Mouse (Mus musculus) embryonic fibroblast, embryonic 13.5 days (primary cell): ENCODE data around the gene Lrrc26. TPM values are rescaled to one million over a fixed set of nuclear protein-coding genes. Genes with fewer than 3 reads are reported as not detected.
"Not testable (repeated sequence)": the region's sequence is repeated elsewhere in the genome, so short reads cannot be mapped to it uniquely, and the experiment has no call there.

Source experiments
- H3K27ac ChIP-seq: 2 replicates; pipeline ENCODE4 v1.5.1; 2012; ENCODE audit warnings: low read length, control low read depth, inconsistent platforms; ENCODE audit not compliant: insufficient read depth
- H3K4me1 ChIP-seq: 2 replicates; pipeline ENCODE4 v1.6.1; 2011; ENCODE audit warnings: low read length; ENCODE audit not compliant: control insufficient read depth, insufficient read depth
- H3K4me3 ChIP-seq: 2 replicates; pipeline ENCODE4 v1.5.1; 2011; ENCODE audit warnings: mild to moderate bottlenecking, control low read depth, low read length; ENCODE audit not compliant: insufficient read depth
- CTCF ChIP-seq: IDR thresholded peaks from 2 replicates; pipeline ENCODE4 v1.5.1; 2011; ENCODE audit warnings: mild to moderate bottlenecking, control low read depth, low read length, moderate library complexity, borderline replicate concordance; ENCODE audit not compliant: insufficient read depth
- POLR2A ChIP-seq: IDR thresholded peaks from 2 replicates; pipeline ENCODE4 v1.6.1; 2011; ENCODE audit warnings: low read depth, mild to moderate bottlenecking, control low read depth, low read length, moderate library complexity
- polyA plus RNA-seq: library from polyadenylated mRNA; stranded (reverse); fragments of >200 nt; gene quantifications from 2 replicates; pipeline ENCODE4 v1.2.4, GENCODE M21; 2011; ENCODE audit warnings: low read depth; ENCODE audit not compliant: missing spikeins, insufficient read length

The Lrrc26 gene
- polyA plus RNA-seq = not detected in 2 replicates

DNA sequence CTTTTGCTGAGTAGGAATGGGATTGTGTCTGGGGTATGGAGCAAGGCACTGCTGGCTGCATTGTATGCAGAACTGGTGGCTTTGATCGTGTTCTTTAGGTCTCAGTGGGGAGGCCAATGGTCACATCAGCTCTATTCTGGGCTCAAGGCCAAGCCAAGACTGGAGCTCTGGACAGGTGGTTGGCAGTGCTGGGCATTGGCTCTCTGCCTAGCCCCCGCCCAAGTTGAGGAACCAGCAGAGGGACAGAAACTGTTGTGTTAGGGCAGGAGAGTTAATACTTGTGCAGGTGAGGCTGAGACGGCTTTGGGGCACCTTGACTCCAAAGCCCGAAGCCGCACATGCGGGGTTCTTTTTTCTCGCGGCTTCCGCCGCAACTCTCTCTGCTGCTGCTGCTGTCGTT lies at the start of gene Lrrc26:
Gene Lrrc26 (plus strand): TSS at position 265 of the 400 bp plus-strand sequence.
- H3K27ac ChIP-seq = no peak within 1 kb of the TSS
- TF ChIP-seq CTCF = no peak
- TF ChIP-seq POLR2A = no peak
- H3K4me1 ChIP-seq = no peaks in the 10 kb centered on the region
- no peak within 1 kb of the TSS for H3K4me3 ChIP-seq

DNA sequence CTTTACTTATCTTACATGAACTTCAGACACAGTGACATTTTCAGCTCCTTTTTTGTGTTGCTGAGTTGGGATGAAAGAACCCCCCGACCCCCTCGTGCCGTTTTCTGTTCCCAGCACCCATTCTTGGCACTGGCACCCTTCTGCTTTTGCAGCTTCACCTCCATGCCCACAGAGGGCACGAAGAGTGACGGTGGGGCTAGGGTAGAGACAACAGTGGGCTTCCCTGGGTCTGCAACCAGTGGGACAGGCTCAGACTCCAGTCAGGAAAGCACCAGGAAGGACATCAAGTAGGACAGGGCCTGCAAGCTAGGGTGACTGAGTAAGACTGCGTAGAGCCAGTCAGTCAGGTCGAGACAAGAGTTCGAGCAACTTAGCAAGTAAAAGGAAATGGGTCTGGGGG lies 49.4 kb upstream of the Lrrc26 start:
- H3K27ac ChIP-seq = no peak overlapping the region
- H3K4me1 ChIP-seq = 0 out of 2 replicates have a peak, but pooled peaks cover 3% of the 10 kb centered on the region
- no peak overlapping the region for H3K4me3 ChIP-seq
- TF ChIP-seq POLR2A (no peak), CTCF (no peak)

- no peak for TF ChIP-seq CTCF
- no peak; the same call in 1 of the 2 replicates for TF ChIP-seq POLR2A
- Histone ChIP-seq H3K4me3 (0 out of 2 replicates have a peak overlapping the region, but pooled peaks have one; percentile 8), H3K4me1 (0 out of 2 replicates have a peak, but pooled peaks cover 3% of the 10 kb centered on the region), H3K27ac (no peak overlapping the region)
These were observed 48.8 kb upstream of the Lrrc26 start for GRCm38 (mm10) chr2:25240723-25241437.

- no peak overlapping the region for H3K4me3 ChIP-seq
- TF ChIP-seq POLR2A (no peak), CTCF (no peak)
- H3K4me1 ChIP-seq = 0 out of 2 replicates have a peak, but pooled peaks cover 3% of the 10 kb centered on the region
- H3K27ac ChIP-seq = no peak overlapping the region
These were observed 48.3 kb upstream of the Lrrc26 start for GRCm38 (mm10) chr2:25241438-25241775.

DNA sequence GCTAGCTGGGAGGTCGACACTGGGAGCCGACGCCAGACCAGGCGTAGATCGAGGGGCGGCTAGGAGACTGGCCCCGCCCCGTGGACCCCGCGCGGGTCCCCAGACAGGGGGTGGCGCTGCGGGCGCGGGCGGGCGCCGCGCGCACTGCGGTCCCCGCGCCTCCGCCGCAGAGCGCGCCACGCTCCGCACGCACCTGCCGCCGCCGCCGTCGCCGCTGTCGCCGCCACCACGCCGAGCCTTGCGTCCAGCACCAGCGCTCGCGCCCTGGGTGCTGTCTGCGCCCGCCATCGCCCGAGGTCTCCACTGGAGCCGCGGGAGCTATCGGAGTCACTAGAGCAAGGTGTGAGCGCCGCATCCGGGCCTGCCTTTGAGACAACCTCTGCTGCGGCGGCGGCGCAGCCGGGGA lies 47.6 kb upstream of the Lrrc26 start, which contains the start of the genes Rnf208 and Cysrt1:
Gene Rnf208 (plus strand): TSS at position 155 of the 406 bp plus-strand sequence.
Gene Cysrt1 (minus strand): TSS at position 352 of the 406 bp plus-strand sequence.
- no peak within 1 kb of the TSS for H3K27ac ChIP-seq
- TF ChIP-seq POLR2A (no peak), CTCF (no peak)
- no peak within 1 kb of the TSS for H3K4me3 ChIP-seq

GRCm38 (mm10) chr2:25243342-25243741 lies 46.4 kb upstream of the Lrrc26 start:
- TF ChIP-seq POLR2A = no peak
- no peak for TF ChIP-seq CTCF
- no peaks in the 10 kb centered on the region for H3K4me1 ChIP-seq
- no peak overlapping the region for H3K4me3 ChIP-seq
- no peak overlapping the region for H3K27ac ChIP-seq

More for the DNA sequence above, 47.6 kb upstream of the Lrrc26 start, which contains the start of the genes Rnf208 and Cysrt1:
- H3K4me1 ChIP-seq = 0 out of 2 replicates have a peak, but pooled peaks cover 3% of the 10 kb centered on the region

- no peak overlapping the region for H3K4me3 ChIP-seq
- no peak overlapping the region for H3K27ac ChIP-seq
- TF ChIP-seq POLR2A (no peak), CTCF (no peak)
- H3K4me1 ChIP-seq = no peaks in the 10 kb centered on the region
These were observed 45.6 kb upstream of the Lrrc26 start for GRCm38 (mm10) chr2:25244144-25244543.

GRCm38 (mm10) chr2:25246183-25247072 lies 43.3 kb upstream of the Lrrc26 start, which contains the start of gene AL732309.1:
TSS of gene AL732309.1 (minus strand) at chr2:25246863.
- Histone ChIP-seq H3K4me1 (no peaks in the 10 kb centered on the region), H3K4me3 (no peak within 1 kb of the TSS), H3K27ac (no peak within 1 kb of the TSS)
- no peak for TF ChIP-seq POLR2A
- no peak for TF ChIP-seq CTCF

DNA sequence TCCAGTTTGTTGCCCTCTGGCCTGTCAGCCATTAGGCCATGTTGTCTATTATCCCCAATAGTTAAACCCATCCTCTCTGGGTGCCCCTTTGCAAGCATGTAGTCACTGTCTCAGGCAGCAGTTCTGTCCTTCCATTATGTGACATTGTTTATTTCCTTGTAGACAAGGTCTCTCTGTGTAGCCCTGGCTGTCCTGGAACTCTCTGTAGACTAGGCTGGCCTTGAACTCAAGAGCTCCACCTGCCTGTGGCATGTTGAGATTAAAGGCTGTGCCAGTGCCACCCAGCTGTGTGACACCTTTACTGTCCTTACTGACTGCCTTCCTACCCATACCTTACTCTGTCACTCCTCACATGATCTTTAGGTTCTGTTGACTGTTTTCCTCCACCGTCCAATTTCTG lies 37.4 kb upstream of the Lrrc26 start:
- TF ChIP-seq POLR2A (no peak), CTCF (peak; percentile 29; the same call in 1 of the 2 replicates)
- H3K4me1 ChIP-seq = no peaks in the 10 kb centered on the region
- no peak overlapping the region for H3K27ac ChIP-seq
- no peak overlapping the region for H3K4me3 ChIP-seq

DNA sequence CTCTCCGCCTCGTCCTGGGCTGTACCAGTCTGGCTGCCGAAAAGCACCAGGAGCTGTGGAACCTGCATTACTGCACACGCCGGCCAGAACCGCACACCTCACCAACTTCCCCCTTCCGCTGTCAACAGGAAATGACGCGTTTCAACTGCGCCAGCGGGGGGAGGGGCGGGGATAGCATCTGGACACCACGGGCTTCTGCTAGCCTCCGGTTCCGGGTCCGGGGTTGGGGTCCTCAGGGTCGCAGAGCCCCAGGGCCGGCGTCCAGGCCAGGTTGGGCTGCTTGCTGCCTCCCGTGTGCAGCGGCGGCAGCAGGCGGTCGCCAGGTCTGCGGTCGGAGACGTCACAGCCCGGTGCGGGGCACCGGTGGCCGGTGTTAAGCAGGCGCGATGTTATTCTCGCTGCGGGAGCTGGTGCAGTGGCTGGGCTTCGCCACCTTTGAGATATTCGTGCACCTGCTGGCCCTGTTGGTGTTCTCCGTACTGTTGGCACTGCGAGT lies 34.4 kb upstream of the Lrrc26 start, which contains the start of gene Tmem203:
Gene Tmem203 (plus strand): TSS at position 156 of the 496 bp plus-strand sequence.
- Histone ChIP-seq H3K4me3 (peak within 1 kb of the TSS; percentile 92), H3K4me1 (no peaks in the 10 kb centered on the region), H3K27ac (no peak within 1 kb of the TSS)
- TF ChIP-seq CTCF = no peak
- peak; percentile 54 for TF ChIP-seq POLR2A

- not testable (repeated sequence) for H3K27ac ChIP-seq, H3K4me1 ChIP-seq
- peak overlapping the region; percentile 92 for H3K4me3 ChIP-seq
These were observed 33.1 kb upstream of the Lrrc26 start for GRCm38 (mm10) chr2:25256443-25257109.

- H3K4me1 ChIP-seq, H3K27ac ChIP-seq, H3K4me3 ChIP-seq: not testable (repeated sequence)
These were observed 32.5 kb upstream of the Lrrc26 start for GRCm38 (mm10) chr2:25257250-25257649.
